Mouse (Mus musculus): ENCODE data around the gene Akr1c14. TPM values are rescaled to one million over a fixed set of nuclear protein-coding genes. Genes with fewer than 3 reads are reported as not detected.
"Not testable (repeated sequence)": the region's sequence is repeated elsewhere in the genome, so short reads cannot be mapped to it uniquely, and the experiment has no call there.

The Akr1c14 gene
- not detected for polyA plus RNA-seq (2017; shearing (Covaris generic))

GRCm38 (mm10) chr13:4048719-4049118, at the start of gene Akr1c14:
Akr1c14 (plus strand) TSS chr13:4049011.
- ATAC-seq = no peak

- ATAC-seq = peak; percentile 46
Observed at GRCm38 (mm10) chr13:4001687-4002086, 47.1 kb upstream of the Akr1c14 start.

GRCm38 (mm10) chr13:4010784-4011183, 38.0 kb upstream of the Akr1c14 start:
- no peak for ATAC-seq

- ATAC-seq = no peak
Observed at GRCm38 (mm10) chr13:4013811-4014210, 35.0 kb upstream of the Akr1c14 start.

GRCm38 (mm10) chr13:4029897-4030296, 18.9 kb upstream of the Akr1c14 start:
- no peak for ATAC-seq

GRCm38 (mm10) chr13:4032512-4032911, 16.3 kb upstream of the Akr1c14 start:
- no peak for ATAC-seq

GRCm38 (mm10) chr13:4035052-4035451, 13.8 kb upstream of the Akr1c14 start:
- no peak for ATAC-seq

- ATAC-seq = no peak
Observed at GRCm38 (mm10) chr13:4046113-4046512, 2.7 kb upstream of the Akr1c14 start.

- no peak for ATAC-seq
Observed at GRCm38 (mm10) chr13:4046841-4047240, 2.0 kb upstream of the Akr1c14 start.

GRCm38 (mm10) chr13:4048226-4048625, 585 bp upstream of the Akr1c14 start:
- no peak for ATAC-seq

GRCm38 (mm10) chr13:4049655-4050054, 844 bp downstream of the Akr1c14 start:
- no peak for ATAC-seq

GRCm38 (mm10) chr13:4055450-4055849, 6.6 kb downstream of the Akr1c14 start:
- ATAC-seq = no peak

GRCm38 (mm10) chr13:4056211-4056610, 7.4 kb downstream of the Akr1c14 start:
- ATAC-seq = no peak

GRCm38 (mm10) chr13:4058239-4058638, 9.4 kb downstream of the Akr1c14 start:
- ATAC-seq = not testable (repeated sequence)

- ATAC-seq = no peak
Observed at GRCm38 (mm10) chr13:4059363-4059762, 10.6 kb downstream of the Akr1c14 start.

GRCm38 (mm10) chr13:4060214-4060730, 11.5 kb downstream of the Akr1c14 start:
- no peak for ATAC-seq

- no peak for ATAC-seq
Observed at GRCm38 (mm10) chr13:4076517-4077435, 28.0 kb downstream of the Akr1c14 start.

- no peak for ATAC-seq
Observed at GRCm38 (mm10) chr13:4079876-4080275, 31.1 kb downstream of the Akr1c14 start.

GRCm38 (mm10) chr13:4101691-4102090, 52.9 kb downstream of the Akr1c14 start:
- ATAC-seq = no peak

GRCm38 (mm10) chr13:4102721-4103120, 53.9 kb downstream of the Akr1c14 start:
- ATAC-seq = no peak

GRCm38 (mm10) chr13:4110281-4111188, 61.7 kb downstream of the Akr1c14 start:
- ATAC-seq = no peak

GRCm38 (mm10) chr13:4119181-4119904, 70.5 kb downstream of the Akr1c14 start:
- no peak for ATAC-seq
